In the genomic region with DNA sequence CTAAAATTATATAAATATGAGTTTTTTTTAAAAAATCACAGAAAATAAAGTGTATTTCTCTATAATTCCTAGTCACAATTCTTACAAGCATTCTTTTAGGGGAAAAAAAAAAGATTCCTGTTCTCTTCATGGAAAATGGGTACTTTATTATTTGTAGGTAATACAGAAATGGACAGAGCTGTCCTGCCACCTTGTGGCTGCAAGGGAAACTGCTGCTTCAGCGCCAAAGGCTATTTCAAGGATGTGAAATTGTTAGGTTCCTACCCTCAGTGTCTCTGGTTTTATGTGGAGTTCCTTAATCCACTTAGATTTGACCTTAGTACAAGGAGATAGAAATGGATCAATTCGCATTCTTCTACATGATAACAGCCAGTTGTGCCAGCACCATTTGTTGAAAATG, we compare ENCODE assay signal across 8 mouse cellular contexts. TPM values are rescaled to one million over a fixed set of nuclear protein-coding genes. Genes with fewer than 3 reads are reported as not detected.
DNase-seq lines count a peak whose midpoint lies in the region; TF ChIP-seq lines count a peak whose summit lies in the region.
"Not testable (repeated sequence)": the region's sequence is repeated elsewhere in the genome, so short reads cannot be mapped to it uniquely, and the experiment has no call there.

No protein-coding gene starts in this region.

- not testable (repeated sequence) for H3K4me3 ChIP-seq in CH12.LX (replicated peaks in 1 of 3; ENCODE audit: low read depth in 2 of 3, low read length in 2 of 3, poor library complexity in 1 of 3); cortical plate, adult 2 months (ENCODE audit: insufficient read depth, low read length); kidney, adult 2 months (ENCODE audit: insufficient read depth, low read depth, low read length); liver, adult 2 months (ENCODE audit: insufficient read depth, low read depth, low read length); testis, adult 2 months (ENCODE audit: control insufficient read depth, low read depth, low read length)

- WGBS in kidney, adult 2 months: 1% methylated on average over 2 of the region's 2 CpGs
- 0% methylated on average over 2 of the region's 2 CpGs for WGBS in liver, adult 2 months

- not testable (repeated sequence) for H3K9ac ChIP-seq in CH12.LX (ENCODE audit: insufficient read depth, low read depth); liver, adult 2 months (ENCODE audit: low read depth, low read length)

- peak; percentile 49 for DNase-seq in CH12.LX (ENCODE audit: extremely low read depth)
- peak; percentile 44 for DNase-seq in adrenal gland, postnatal 25 days
- DNase-seq in gastrocnemius, postnatal 14 days: peak; percentile 6
- DNase-seq in kidney, adult 2 months: peak; percentile 37
- peak; percentile 23 for DNase-seq in liver, adult 2 months (ENCODE audit: extremely low read depth, low read depth, low spot score)
- peak; percentile 42 for DNase-seq in neural tube, embryonic 10.5 days (ENCODE audit: extremely low spot score, low spot score)

- peak; percentile 73 to 83 for TF ChIP-seq CTCF in CH12.LX (conservative IDR thresholded peaks at IDR 0.05 in 1 of 2, IDR thresholded peaks at IDR 0.05 in 1 of 2; ENCODE audit: low read depth in 2 of 2, low read length in 2 of 2)
- TF ChIP-seq CTCF in cortical plate, adult 2 months (IDR thresholded peaks at IDR 0.05; ENCODE audit: extremely low read depth, insufficient read depth, low read length): peak; percentile 90
- peak; percentile 84 for TF ChIP-seq CTCF in kidney, adult 2 months (conservative IDR thresholded peaks at IDR 0.05; ENCODE audit: insufficient read depth, insufficient read length, low read depth, low read length)
- TF ChIP-seq CTCF in liver, adult 2 months (IDR thresholded peaks at IDR 0.05; ENCODE audit: low read depth, low read length): peak; percentile 76; the same call in 1 of the 2 replicates
- TF ChIP-seq CTCF in testis, adult 2 months (IDR thresholded peaks at IDR 0.05; ENCODE audit: control insufficient read depth, insufficient read depth, insufficient replicate concordance, low read depth, low read length): peak; percentile 69; the same call in 1 of the 2 replicates

- TF ChIP-seq RAD21 in CH12.LX (IDR thresholded peaks at IDR 0.05; ENCODE audit: low read depth, low read length): peak; percentile 86

- not testable (repeated sequence) for TF ChIP-seq POLR2A in CH12.LX (IDR thresholded peaks at IDR 0.05; ENCODE audit: low read depth, low read length); cortical plate, adult 2 months (IDR thresholded peaks at IDR 0.05; ENCODE audit: extremely low read depth, insufficient read depth, low read length); kidney, adult 2 months (IDR thresholded peaks at IDR 0.05; ENCODE audit: low read depth, low read length); liver, adult 2 months (IDR thresholded peaks at IDR 0.05; ENCODE audit: extremely low read depth, insufficient read depth, low read length); testis, adult 2 months (IDR thresholded peaks at IDR 0.05; ENCODE audit: control insufficient read depth, low read depth, low read length)

- in situ Hi-C loops in CH12.LX (cut with MboI; ENCODE audit: low pct_ligation_motif_present, low pct_unique_long_range_greater_than_20kb, low sequenced_read_pairs): loop anchor here (25.0 kb wide), 2 partner anchors 682 to 1243 kb away; a partner anchor contains a TSS

- not testable (repeated sequence) for H3K27ac ChIP-seq in CH12.LX (ENCODE audit: insufficient read depth, low read depth); cortical plate, adult 2 months (ENCODE audit: insufficient read depth, low read length); kidney, adult 2 months (ENCODE audit: insufficient read depth, low read depth, low read length); liver, adult 2 months (replicated peaks; ENCODE audit: insufficient read depth, low read depth, low read length); testis, adult 2 months (ENCODE audit: control insufficient read depth, insufficient read depth, low read depth, low read length)

- H3K9me3 ChIP-seq in CH12.LX (replicated peaks; ENCODE audit: low read length): not testable (repeated sequence)

- not testable (repeated sequence) for H3K36me3 ChIP-seq in CH12.LX (replicated peaks in 1 of 2; ENCODE audit: control insufficient read depth in 1 of 2, insufficient read depth in 1 of 2, low read length in 1 of 2); kidney, adult 2 months (ENCODE audit: control insufficient read depth, insufficient read depth, low read length); liver, adult 2 months (ENCODE audit: control insufficient read depth, insufficient read depth, low read length); testis, adult 2 months (ENCODE audit: control insufficient read depth, insufficient read depth, low read length)

- intact Hi-C loops in gastrocnemius, postnatal 14 days (cut with DNase I; ENCODE audit: low total_unique reads): loop anchor here (10.0 kb wide), 1 partner anchor 1250 kb away; a partner anchor contains a TSS

- not testable (repeated sequence) for H3K4me2 ChIP-seq in CH12.LX (ENCODE audit: insufficient read depth, low read depth, poor library complexity, severe bottlenecking)

- dilution Hi-C loops in CH12.LX (cut with MboI; ENCODE audit: extremely low pct_ligation_motif_present, extremely low pct_unique_long_range_greater_than_20kb, low sequenced_read_pairs): not testable (repeated sequence)

- H3K79me2 ChIP-seq in CH12.LX (replicated peaks; ENCODE audit: control insufficient read depth, extremely low read depth, insufficient read depth, poor library complexity, severe bottlenecking); liver, adult 2 months (ENCODE audit: control insufficient read depth, insufficient read depth, low read length): not testable (repeated sequence)

- peaks cover 30% of the 10 kb centered on the region for H3K27me3 ChIP-seq in CH12.LX (replicated peaks)
- not testable (repeated sequence) for H3K27me3 ChIP-seq in kidney, adult 2 months (replicated peaks; ENCODE audit: control insufficient read depth, insufficient read depth, low read length); liver, adult 2 months (ENCODE audit: control insufficient read depth, insufficient read depth, low read length); testis, adult 2 months (ENCODE audit: control insufficient read depth, insufficient read depth, low read length)

- H3K4me1 ChIP-seq in CH12.LX (ENCODE audit: control insufficient read depth in 1 of 2, insufficient read depth in 2 of 2); cortical plate, adult 2 months (ENCODE audit: control insufficient read depth, insufficient read depth, low read length); kidney, adult 2 months (ENCODE audit: control insufficient read depth, insufficient read depth, low read length); liver, adult 2 months (ENCODE audit: control insufficient read depth, insufficient read depth, low read length); testis, adult 2 months (ENCODE audit: control insufficient read depth, insufficient read depth, low read length): not testable (repeated sequence)

- not testable (repeated sequence) for TF ChIP-seq EP300 in CH12.LX (IDR thresholded peaks at IDR 0.05; ENCODE audit: low read length)

TF ChIP-seq in CH12.LX, 34 proteins besides CTCF, POLR2A, EP300 and RAD21:
- TF ChIP-seq SMC3 (IDR thresholded peaks at IDR 0.05; ENCODE audit: low read depth, low read length): peak; percentile 59

RNA-seq across cellular contexts. Expression of a gene that starts 9.8 kb away (rescaled TPM):
- 1.2 and 1.4 TPM in 2 replicates for total RNA-seq in CH12.LX (2012; rRNA removed)
- 2.9 and 3.5 TPM in 2 replicates for total RNA-seq in CH12.LX (2014; rRNA removed)
- 2.1 TPM in 2 replicates for polyA plus RNA-seq in CH12.LX (2012; ENCODE audit: insufficient read length, low read depth)
- 6.3 and 7.7 TPM in 2 replicates for total RNA-seq in adrenal gland, postnatal 25 days (2021)
- 8.1 TPM in 2 replicates for polyA plus RNA-seq in cortical plate, adult 2 months (2012; rRNA removed)
- total RNA-seq in gastrocnemius, postnatal 14 days (2021): 1 to 10 TPM; 3.7 to 4.0 TPM
- polyA plus RNA-seq in kidney, adult 2 months (2012; rRNA removed): 3.6 and 3.7 TPM in 2 replicates
- 3.6 and 4.1 TPM in 2 replicates for total RNA-seq in liver, adult 2 months (2014; rRNA removed)
- 1.3 and 1.5 TPM in 2 replicates for polyA plus RNA-seq in liver, adult 2 months (2012; rRNA removed)
- polyA plus RNA-seq in testis, adult 2 months (2012; rRNA removed): 0.71 and 0.93 TPM in 2 replicates
